Mouse (Mus musculus): ENCODE measurements around the gene Lsg1. TPM values are rescaled to one million over a fixed set of nuclear protein-coding genes. Genes with fewer than 3 reads are reported as not detected.

Gene Lsg1
- polyA plus RNA-seq, 1 experiment from 2014 or later, result 80.7 TPM

DNA sequence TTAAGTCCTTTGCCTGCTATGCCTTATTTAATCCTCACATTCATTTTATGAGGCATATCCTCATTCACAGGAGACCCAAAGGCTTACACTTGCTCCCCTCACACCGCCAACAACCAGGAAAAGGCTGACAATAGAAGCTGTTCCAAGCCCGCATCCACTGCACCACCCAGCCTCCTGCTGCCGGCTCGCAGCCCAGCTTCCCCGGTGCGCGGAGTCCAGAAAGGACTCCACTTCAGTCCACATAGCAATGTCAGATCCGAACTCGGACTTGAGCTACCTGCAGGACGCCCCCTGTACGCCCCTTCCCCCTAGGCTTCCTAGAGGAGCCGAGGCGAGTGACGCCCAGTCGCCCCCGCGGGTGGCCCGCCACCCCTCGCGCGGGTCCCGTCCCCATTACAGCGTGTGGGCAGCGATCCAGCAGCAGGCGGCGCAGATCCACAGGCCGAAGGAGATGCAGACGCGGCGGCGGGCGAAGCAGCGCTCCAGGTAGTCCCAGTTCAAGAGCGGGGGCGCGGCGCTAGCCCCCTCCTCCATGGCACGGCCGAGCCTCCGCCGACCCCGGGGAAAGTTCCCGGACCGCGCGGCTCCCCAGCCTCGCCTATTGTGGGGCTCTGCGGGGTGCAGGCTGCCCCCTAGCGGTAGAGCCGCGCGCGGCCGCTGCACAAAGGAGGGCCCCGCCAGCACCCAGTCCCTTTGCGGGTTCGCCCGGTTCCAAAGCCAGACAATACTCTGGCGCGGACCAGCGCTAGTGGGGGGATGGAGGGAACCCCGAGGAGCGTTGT lies 37.2 kb downstream of the Lsg1 start:
- Histone ChIP-seq H3K4me2 (ENCODE audit: low read depth, low read length, severe bottlenecking) (peak overlapping the region; percentile 81), H3K27me3 (ENCODE audit: control insufficient read depth, insufficient read depth, low read length) (no peaks in the 10 kb centered on the region), H3K27ac (ENCODE audit: low read depth, low read length) (no peak overlapping the region), H3K4me1 (replicated peaks; ENCODE audit: control insufficient read depth, insufficient read depth, low read length) (no peaks in the 10 kb centered on the region; the same call in 1 of the 2 replicates), H3K9ac (ENCODE audit: low read length) (peak overlapping the region; percentile 98), H3K9me3 (ENCODE audit: control insufficient read depth, low read length) (no peaks in the 10 kb centered on the region; the same call in 1 of the 2 replicates), H3K4me3 (ENCODE audit: low read depth, low read length) (peak overlapping the region; percentile 72), H3K36me3 (ENCODE audit: control insufficient read depth, insufficient read depth, low read length) (peaks cover 3% of the 10 kb centered on the region; the same call in 1 of the 2 replicates)
- under 1% methylated on average over 63 of the region's 63 CpGs for WGBS
- DNase-seq (ENCODE audit: low spot score) (peak; percentile 92), ATAC-seq (replicated peaks; ENCODE audit: low FRiP score) (peak; percentile 92)

- WGBS, result 83% methylated on average over 7 of the region's 7 CpGs
- Histone ChIP-seq H3K4me2 (ENCODE audit: low read depth, low read length, severe bottlenecking) (peak overlapping the region; percentile 81; the same call in 1 of the 2 replicates), H3K9ac (ENCODE audit: low read length) (peak overlapping the region; percentile 98; the same call in 1 of the 2 replicates), H3K27me3 (ENCODE audit: control insufficient read depth, insufficient read depth, low read length) (no peaks in the 10 kb centered on the region), H3K27ac (ENCODE audit: low read depth, low read length) (no peak overlapping the region), H3K9me3 (ENCODE audit: control insufficient read depth, low read length) (no peaks in the 10 kb centered on the region; the same call in 1 of the 2 replicates), H3K4me1 (replicated peaks; ENCODE audit: control insufficient read depth, insufficient read depth, low read length) (no peaks in the 10 kb centered on the region; the same call in 1 of the 2 replicates), H3K4me3 (ENCODE audit: low read depth, low read length) (peak overlapping the region; percentile 72), H3K36me3 (ENCODE audit: control insufficient read depth, insufficient read depth, low read length) (peaks cover 3% of the 10 kb centered on the region; the same call in 1 of the 2 replicates)
- DNase-seq (ENCODE audit: low spot score), result no peak
- no peak for ATAC-seq (replicated peaks; ENCODE audit: low FRiP score)
Measured at GRCm38 (mm10) chr16:30549516-30549915, 37.9 kb downstream of the Lsg1 start.

- no peak for ATAC-seq (replicated peaks; ENCODE audit: low FRiP score)
- WGBS, result 89% methylated on average over 5 of the region's 5 CpGs
- no peak overlapping the region for H3K4me2 ChIP-seq (ENCODE audit: low read depth, low read length, severe bottlenecking)
- no peaks in the 10 kb centered on the region for H3K27me3 ChIP-seq (ENCODE audit: control insufficient read depth, insufficient read depth, low read length)
- no peak overlapping the region for H3K27ac ChIP-seq (ENCODE audit: low read depth, low read length)
- H3K36me3 ChIP-seq (ENCODE audit: control insufficient read depth, insufficient read depth, low read length), result peaks cover 3% of the 10 kb centered on the region; the same call in 1 of the 2 replicates
- no peak overlapping the region for H3K4me3 ChIP-seq (ENCODE audit: low read depth, low read length)
- H3K4me1 ChIP-seq (replicated peaks; ENCODE audit: control insufficient read depth, insufficient read depth, low read length), result no peaks in the 10 kb centered on the region; the same call in 1 of the 2 replicates
- H3K9ac ChIP-seq (ENCODE audit: low read length), result no peak overlapping the region
- H3K9me3 ChIP-seq (ENCODE audit: control insufficient read depth, low read length), result no peaks in the 10 kb centered on the region
- no peak for DNase-seq (ENCODE audit: low spot score)
Measured at GRCm38 (mm10) chr16:30548291-30548690, 39.1 kb downstream of the Lsg1 start.

- H3K27me3 ChIP-seq (ENCODE audit: control insufficient read depth, insufficient read depth, low read length), result no peaks in the 10 kb centered on the region
- H3K4me2 ChIP-seq (ENCODE audit: low read depth, low read length, severe bottlenecking), result no peak overlapping the region
- ATAC-seq (replicated peaks; ENCODE audit: low FRiP score), result no peak
- WGBS, result 87% methylated on average over 4 of the region's 4 CpGs
- no peak overlapping the region for H3K4me3 ChIP-seq (ENCODE audit: low read depth, low read length)
- no peaks in the 10 kb centered on the region for H3K4me1 ChIP-seq (replicated peaks; ENCODE audit: control insufficient read depth, insufficient read depth, low read length)
- no peak overlapping the region for H3K27ac ChIP-seq (ENCODE audit: low read depth, low read length)
- no peaks in the 10 kb centered on the region for H3K9me3 ChIP-seq (ENCODE audit: control insufficient read depth, low read length)
- peaks cover 3% of the 10 kb centered on the region; the same call in 1 of the 2 replicates for H3K36me3 ChIP-seq (ENCODE audit: control insufficient read depth, insufficient read depth, low read length)
- no peak for DNase-seq (ENCODE audit: low spot score)
- H3K9ac ChIP-seq (ENCODE audit: low read length), result no peak overlapping the region
Measured at GRCm38 (mm10) chr16:30544693-30545092, 42.7 kb downstream of the Lsg1 start.

GRCm38 (mm10) chr16:30543386-30543785 lies 44.0 kb downstream of the Lsg1 start:
- no peaks in the 10 kb centered on the region for H3K9me3 ChIP-seq (ENCODE audit: control insufficient read depth, low read length)
- ATAC-seq (replicated peaks; ENCODE audit: low FRiP score), result no peak
- no peaks in the 10 kb centered on the region for H3K27me3 ChIP-seq (ENCODE audit: control insufficient read depth, insufficient read depth, low read length)
- no peak overlapping the region for H3K4me3 ChIP-seq (ENCODE audit: low read depth, low read length)
- H3K4me2 ChIP-seq (ENCODE audit: low read depth, low read length, severe bottlenecking), result no peak overlapping the region
- H3K36me3 ChIP-seq (ENCODE audit: control insufficient read depth, insufficient read depth, low read length), result peaks cover 3% of the 10 kb centered on the region; the same call in 1 of the 2 replicates
- no peaks in the 10 kb centered on the region; the same call in 1 of the 2 replicates for H3K4me1 ChIP-seq (replicated peaks; ENCODE audit: control insufficient read depth, insufficient read depth, low read length)
- no peak overlapping the region for H3K9ac ChIP-seq (ENCODE audit: low read length)
- DNase-seq (ENCODE audit: low spot score), result no peak
- 90% methylated on average over 9 of the region's 9 CpGs for WGBS
- H3K27ac ChIP-seq (ENCODE audit: low read depth, low read length), result no peak overlapping the region

- Histone ChIP-seq H3K4me2 (ENCODE audit: low read depth, low read length, severe bottlenecking) (no peak overlapping the region), H3K4me1 (replicated peaks; ENCODE audit: control insufficient read depth, insufficient read depth, low read length) (no peaks in the 10 kb centered on the region; the same call in 1 of the 2 replicates), H3K36me3 (ENCODE audit: control insufficient read depth, insufficient read depth, low read length) (peaks cover 3% of the 10 kb centered on the region; the same call in 1 of the 2 replicates), H3K4me3 (ENCODE audit: low read depth, low read length) (no peak overlapping the region), H3K27me3 (ENCODE audit: control insufficient read depth, insufficient read depth, low read length) (no peaks in the 10 kb centered on the region), H3K27ac (ENCODE audit: low read depth, low read length) (no peak overlapping the region), H3K9me3 (ENCODE audit: control insufficient read depth, low read length) (no peaks in the 10 kb centered on the region), H3K9ac (ENCODE audit: low read length) (no peak overlapping the region)
- 81% methylated on average over 6 of the region's 6 CpGs for WGBS
- ATAC-seq (replicated peaks; ENCODE audit: low FRiP score), result no peak
- no peak for DNase-seq (ENCODE audit: low spot score)
Measured at GRCm38 (mm10) chr16:30542826-30543225, 44.6 kb downstream of the Lsg1 start.

DNA sequence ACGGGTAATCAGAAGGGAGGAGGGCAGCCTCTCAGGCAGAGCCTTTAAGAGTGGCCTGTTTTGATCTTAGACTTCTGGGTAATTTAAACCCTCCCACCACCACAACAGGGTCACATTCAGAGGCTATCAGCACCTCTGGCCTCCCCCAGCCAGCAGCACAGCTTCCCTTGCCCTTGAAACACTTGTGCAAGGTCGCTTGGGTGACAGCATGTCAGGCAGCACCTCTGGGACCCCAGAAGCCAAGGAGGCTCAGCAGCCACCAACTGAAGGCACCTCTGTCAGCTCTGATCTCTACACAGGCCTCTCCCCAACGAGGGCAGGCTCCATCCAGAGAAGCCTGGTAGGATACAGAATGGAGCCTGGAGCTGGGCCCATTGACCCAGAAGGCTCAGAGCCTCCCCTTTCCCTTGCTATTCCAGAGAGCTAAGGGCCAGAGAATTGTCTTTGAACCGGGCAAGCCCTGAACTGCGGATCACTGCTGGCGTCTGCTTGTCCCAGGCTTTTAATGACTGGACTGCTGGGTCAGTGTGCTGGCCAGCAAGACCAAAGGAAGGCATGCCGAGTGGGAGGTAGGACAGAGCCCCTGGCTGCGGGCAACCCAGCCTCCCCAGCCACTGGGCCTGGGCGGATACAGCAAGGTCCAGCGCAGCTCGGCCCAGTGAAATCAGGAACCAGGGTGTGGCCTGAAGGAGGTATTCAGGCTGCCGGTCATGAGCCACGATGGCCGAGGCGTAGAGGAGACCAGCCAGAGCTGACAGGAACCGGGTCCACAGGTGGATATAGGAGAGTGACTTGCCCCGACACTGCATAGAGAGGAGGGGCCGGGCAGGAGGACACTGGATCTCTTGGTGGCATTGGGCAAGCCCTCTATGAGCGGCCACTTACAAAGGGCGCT lies 47.0 kb downstream of the Lsg1 start:
- ATAC-seq (replicated peaks; ENCODE audit: low FRiP score) (no peak), DNase-seq (ENCODE audit: low spot score) (no peak)
- Histone ChIP-seq H3K4me2 (ENCODE audit: low read depth, low read length, severe bottlenecking) (peak overlapping the region; percentile 5; the same call in 1 of the 2 replicates), H3K36me3 (ENCODE audit: control insufficient read depth, insufficient read depth, low read length) (no peaks in the 10 kb centered on the region), H3K9ac (ENCODE audit: low read length) (no peak overlapping the region), H3K4me1 (replicated peaks; ENCODE audit: control insufficient read depth, insufficient read depth, low read length) (no peaks in the 10 kb centered on the region; the same call in 1 of the 2 replicates), H3K4me3 (ENCODE audit: low read depth, low read length) (no peak overlapping the region), H3K9me3 (ENCODE audit: control insufficient read depth, low read length) (no peaks in the 10 kb centered on the region), H3K27me3 (ENCODE audit: control insufficient read depth, insufficient read depth, low read length) (no peaks in the 10 kb centered on the region), H3K27ac (ENCODE audit: low read depth, low read length) (no peak overlapping the region)
- WGBS, result 64% methylated on average over 20 of the region's 20 CpGs

DNA sequence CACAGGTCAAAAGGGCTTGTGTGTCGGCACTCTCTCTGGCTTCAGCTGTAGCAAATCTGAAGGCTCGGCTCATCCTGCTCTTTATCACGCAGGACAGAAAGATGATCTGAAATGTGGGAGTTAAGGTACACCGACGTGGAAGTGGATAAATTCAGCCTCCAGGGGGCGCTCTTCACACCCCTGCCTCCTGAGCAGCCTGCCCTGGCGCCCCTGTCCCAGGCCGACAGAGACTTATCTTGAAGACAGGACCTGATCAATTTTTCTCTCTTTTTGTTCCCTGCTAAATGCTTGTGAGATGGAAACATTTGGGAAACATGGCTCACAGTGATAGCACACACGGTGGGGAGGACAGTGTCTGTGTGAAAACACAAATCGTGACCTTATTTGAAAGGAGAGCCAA lies 48.0 kb downstream of the Lsg1 start:
- no peaks in the 10 kb centered on the region for H3K9me3 ChIP-seq (ENCODE audit: control insufficient read depth, low read length)
- no peak overlapping the region for H3K9ac ChIP-seq (ENCODE audit: low read length)
- no peaks in the 10 kb centered on the region for H3K27me3 ChIP-seq (ENCODE audit: control insufficient read depth, insufficient read depth, low read length)
- H3K4me3 ChIP-seq (ENCODE audit: low read depth, low read length), result no peak overlapping the region
- H3K27ac ChIP-seq (ENCODE audit: low read depth, low read length), result no peak overlapping the region
- H3K4me1 ChIP-seq (replicated peaks; ENCODE audit: control insufficient read depth, insufficient read depth, low read length), result no peaks in the 10 kb centered on the region; the same call in 1 of the 2 replicates
- 30% methylated on average over 10 of the region's 10 CpGs for WGBS
- DNase-seq (ENCODE audit: low spot score), result peak; percentile 84
- no peaks in the 10 kb centered on the region for H3K36me3 ChIP-seq (ENCODE audit: control insufficient read depth, insufficient read depth, low read length)
- no peak overlapping the region for H3K4me2 ChIP-seq (ENCODE audit: low read depth, low read length, severe bottlenecking)
- 0 out of 2 replicates have a peak, but pooled peaks have one; percentile 21 for ATAC-seq (replicated peaks; ENCODE audit: low FRiP score)

Measured in forebrain, embryonic 11.5 days (tissue).